Comparison of ENCODE assay signal across 8 mouse cellular contexts in the genomic region with DNA sequence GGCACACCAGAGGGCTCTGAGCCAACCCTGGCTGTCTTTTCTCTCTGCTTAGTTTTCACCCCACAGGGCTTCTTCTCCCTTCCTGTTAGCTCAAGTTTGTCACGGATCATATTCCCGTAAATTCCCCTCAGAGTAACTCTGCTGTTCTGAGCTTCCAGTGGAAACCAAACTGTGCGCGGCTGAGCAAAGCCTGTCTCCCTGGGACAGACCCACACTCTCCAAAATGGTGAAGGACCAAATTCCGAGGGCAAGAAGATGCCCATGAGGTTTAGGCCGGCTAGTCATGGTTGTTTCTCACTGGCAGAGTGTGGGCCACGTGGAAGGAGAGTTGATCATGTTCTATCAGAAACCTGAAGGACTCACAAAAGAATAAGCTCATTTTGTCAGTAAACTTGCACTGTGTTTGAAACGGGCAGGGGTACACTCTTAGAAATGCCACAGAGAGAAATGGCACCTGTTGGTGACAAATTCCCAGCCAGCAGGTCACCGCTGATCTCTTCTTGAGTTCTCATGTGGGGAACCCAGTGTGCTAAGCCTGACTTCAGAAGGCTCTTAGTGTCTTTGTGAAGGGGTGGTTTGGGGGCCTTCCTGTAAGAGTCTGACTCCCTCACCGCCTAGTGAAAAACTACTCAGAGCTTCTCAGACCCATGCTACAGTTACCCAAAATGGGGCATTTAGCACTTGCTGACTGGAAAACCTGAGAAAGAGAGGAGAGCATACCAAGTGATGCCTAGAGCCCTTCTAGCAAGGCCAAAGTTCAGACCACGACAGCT. TPM values are rescaled to one million over a fixed set of nuclear protein-coding genes. Genes with fewer than 3 reads are reported as not detected.
DNase-seq lines count a peak whose midpoint lies in the region; ATAC-seq and TF ChIP-seq lines count a peak whose summit lies in the region.

No protein-coding gene starts in this region.

- peak overlapping the region; percentile 62 for H3K4me2 ChIP-seq in heart, embryonic 13.5 days
- H3K4me2 ChIP-seq in midbrain, embryonic 14.5 days (ENCODE audit: low read length) = no peak overlapping the region

- H3K36me3 ChIP-seq in heart, adult 2 months (ENCODE audit: control insufficient read depth, insufficient read depth, low read length) = no peaks in the 10 kb centered on the region; the same call in 1 of the 2 replicates
- no peaks in the 10 kb centered on the region for H3K36me3 ChIP-seq in heart, embryonic 13.5 days
- no peaks in the 10 kb centered on the region for H3K36me3 ChIP-seq in midbrain, embryonic 14.5 days (ENCODE audit: control insufficient read depth, insufficient read depth, low read length)

- H3K79me2 ChIP-seq in heart, adult 2 months (replicated peaks; ENCODE audit: control insufficient read depth, insufficient read depth, low read length) = no peaks in the 10 kb centered on the region

- intact Hi-C loops in heart, adult 2 months (cut with DNase I) = no loop called here
- intact Hi-C loops in heart, postnatal 14 days (cut with DNase I) = no loop called here

- H3K27ac ChIP-seq in heart, adult 2 months = peak overlapping the region; percentile 85
- peak overlapping the region; percentile 93 for H3K27ac ChIP-seq in heart, embryonic 13.5 days (replicated peaks)
- no peak overlapping the region for H3K27ac ChIP-seq in midbrain, embryonic 14.5 days (replicated peaks; ENCODE audit: low read depth, low read length)

- peaks cover 10% of the 10 kb centered on the region for H3K4me1 ChIP-seq in heart, adult 2 months (ENCODE audit: control insufficient read depth, insufficient read depth, low read length)
- peaks cover 45% of the 10 kb centered on the region for H3K4me1 ChIP-seq in heart, embryonic 13.5 days
- peaks cover 5% of the 10 kb centered on the region; the same call in 1 of the 2 replicates for H3K4me1 ChIP-seq in midbrain, embryonic 14.5 days (ENCODE audit: control insufficient read depth, insufficient read depth, low read length)

- 64% methylated on average over 11 of the region's 11 CpGs for WGBS in heart, adult 2 months
- 70% methylated on average over 11 of the region's 11 CpGs for WGBS in heart, embryonic 13.5 days
- WGBS in midbrain, embryonic 14.5 days = 86% methylated on average over 11 of the region's 11 CpGs

- no peak for TF ChIP-seq POLR2A in heart, adult 2 months (IDR thresholded peaks at IDR 0.05; ENCODE audit: insufficient read depth, low read depth, low read length)

- H3K4me3 ChIP-seq in heart, adult 2 months = peak overlapping the region; percentile 28; the same call in 1 of the 2 replicates
- peak overlapping the region; percentile 37 for H3K4me3 ChIP-seq in heart, embryonic 13.5 days
- no peak overlapping the region for H3K4me3 ChIP-seq in midbrain, embryonic 14.5 days (replicated peaks; ENCODE audit: low read depth, low read length)

- no peak for ATAC-seq in heart, embryonic 13.5 days (ENCODE audit: extremely low read depth, insufficient number of reproducible peaks, low FRiP score, low TSS enrichment)
- no peak for ATAC-seq in midbrain, embryonic 14.5 days (ENCODE audit: low FRiP score, low TSS enrichment)

- no peaks in the 10 kb centered on the region for H3K9me3 ChIP-seq in heart, embryonic 13.5 days
- H3K9me3 ChIP-seq in midbrain, embryonic 14.5 days (ENCODE audit: control insufficient read depth, low read length) = no peaks in the 10 kb centered on the region

- H3K9ac ChIP-seq in heart, adult 2 months (ENCODE audit: low read depth, low read length) = peak overlapping the region; percentile 62
- H3K9ac ChIP-seq in heart, embryonic 13.5 days = peak overlapping the region; percentile 71
- no peak overlapping the region for H3K9ac ChIP-seq in midbrain, embryonic 14.5 days (replicated peaks; ENCODE audit: low read length)

- DNase-seq in heart, adult 2 months = peak; percentile 45 to 48
- DNase-seq in heart, postnatal 14 days = no peak
- peak; percentile 40 to 46 for DNase-seq in CD8-positive naive resting alpha-beta T cell, adult 2 months (ENCODE audit: low read depth in 2 of 2, low spot score in 2 of 2)
- peak; percentile 60 for DNase-seq in lung, postnatal 36 days
- no peak for DNase-seq in c-Kit-positive CD71-positive TER-119-positive erythroid progenitor cells, embryonic 14.5 days (ENCODE audit: low spot score)
- DNase-seq in midbrain, embryonic 14.5 days = no peak
- DNase-seq in kidney, postnatal 36 days = no peak

- H3K27me3 ChIP-seq in heart, adult 2 months (ENCODE audit: control insufficient read depth, insufficient read depth, low read length) = no peaks in the 10 kb centered on the region
- H3K27me3 ChIP-seq in heart, embryonic 13.5 days (replicated peaks) = no peaks in the 10 kb centered on the region
- H3K27me3 ChIP-seq in midbrain, embryonic 14.5 days (ENCODE audit: control insufficient read depth, insufficient read depth, low read length) = no peaks in the 10 kb centered on the region

- no peak for TF ChIP-seq CTCF in heart, adult 2 months (IDR thresholded peaks at IDR 0.05)

- TF ChIP-seq EP300 in heart, adult 2 months (IDR thresholded peaks at IDR 0.05; ENCODE audit: insufficient read depth, low read depth, low read length) = no peak

RNA-seq across cellular contexts. Expression of gene Arhgdib, which starts 1.3 kb away (rescaled TPM):
- total RNA-seq in heart, adult 2 months (2021) = 10 to 100 TPM; 24.0 to 30.4 TPM
- polyA plus RNA-seq in heart, adult 2 months (2012; rRNA removed) = 41.7 and 57.6 TPM in 2 replicates
- total RNA-seq in heart, postnatal 14 days (2021) = 10 to 100 TPM; 36.9 to 45.4 TPM
- 85.1 and 86.5 TPM in 2 replicates for polyA plus RNA-seq in heart, embryonic 13.5 days (2015; fragmentation: Nextera tagmentation; extraction: Ambion mirVana)
- 7.0 and 16.6 TPM in 2 replicates for polyA plus RNA-seq in midbrain, embryonic 14.5 days (2014; fragmentation: Nextera tagmentation; extraction: Ambion mirVana)

RNA-seq across cellular contexts. Expression of gene Pde6h, which starts 16.7 kb away (rescaled TPM):
- under 1 TPM in 1 of 2 experiments, not detected in 1; 0.30 TPM for total RNA-seq in heart, adult 2 months (2021)
- polyA plus RNA-seq in heart, adult 2 months (2012; rRNA removed) = 0.04 and 0.26 TPM in 2 replicates
- total RNA-seq in heart, postnatal 14 days (2021) = under 1 TPM in 1 of 2 experiments, not detected in 1; 0.46 TPM
- 0.36 TPM in 1 of 2 replicates, not detected in the other for polyA plus RNA-seq in heart, embryonic 13.5 days (2015; fragmentation: Nextera tagmentation; extraction: Ambion mirVana)
- polyA plus RNA-seq in midbrain, embryonic 14.5 days (2014; fragmentation: Nextera tagmentation; extraction: Ambion mirVana) = not detected in 2 replicates

RNA-seq across cellular contexts. Expression of gene Erp27, which starts 18.4 kb away (rescaled TPM):
- not detected for total RNA-seq in heart, adult 2 months (2021)
- 0.29 and 0.51 TPM in 2 replicates for polyA plus RNA-seq in heart, adult 2 months (2012; rRNA removed)
- total RNA-seq in heart, postnatal 14 days (2021) = under 1 TPM in 1 of 2 experiments, not detected in 1; 0.17 TPM
- 0.80 and 0.96 TPM in 2 replicates for polyA plus RNA-seq in heart, embryonic 13.5 days (2015; fragmentation: Nextera tagmentation; extraction: Ambion mirVana)
- polyA plus RNA-seq in midbrain, embryonic 14.5 days (2014; fragmentation: Nextera tagmentation; extraction: Ambion mirVana) = not detected in 2 replicates

Comparison
In these comparisons a context has a peak if more than half of its experiments do, and no peak if none do; other contexts are left out.
1. DNase-seq: peak in heart, adult 2 months (2 of 2), CD8-positive naive resting alpha-beta T cell, adult 2 months (2 of 2) and lung, postnatal 36 days (single experiment); none in heart, postnatal 14 days (0 of 2), c-Kit-positive CD71-positive TER-119-positive erythroid progenitor cells, embryonic 14.5 days (single experiment), midbrain, embryonic 14.5 days (single experiment) and kidney, postnatal 36 days (0 of 2).